Mouse (Mus musculus) neutrophil, adult 59 days (primary cell): Measurements from ENCODE around the gene Txndc16. TPM values are rescaled to one million over a fixed set of nuclear protein-coding genes. Genes with fewer than 3 reads are reported as not detected.

Experiments
- total RNA-seq, 2 experiments: library from RNA; stranded (reverse); gene quantifications; 1 replicate in 1 of 2; 2 replicates in 1 of 2; pipeline ENCODE4 v1.2.4; 2023

The Txndc16 gene
- 10 to 100 TPM; 17.9 to 22.8 TPM for total RNA-seq

GRCm38 (mm10) chr14:45220090-45220956 lies at the start of gene Txndc16:
TSS of gene Txndc16 (minus strand) at chr14:45220328.

GRCm38 (mm10) chr14:45219281-45220089 lies 643 bp downstream of the Txndc16 start, which contains the start of gene Gpr137c:
TSS of gene Gpr137c (plus strand) at chr14:45219717.

Other genes starting within 250 kb of the Txndc16 start
- gene Ptger2, start 232.1 kb downstream of the Txndc16 start, total RNA-seq, result 10 to 100 TPM; 27.7 to 40.3 TPM
- gene Gpr137c, start 611 bp downstream of the Txndc16 start, total RNA-seq, result 1 to 10 TPM; 4.1 to 5.6 TPM
- gene Ero1l, start 98.4 kb upstream of the Txndc16 start, total RNA-seq, result 10 to 100 TPM; 60.4 to 67.9 TPM
- 10 to 100 TPM; 62.4 to 62.5 TPM for gene Psmc6, start 109.5 kb upstream of the Txndc16 start, total RNA-seq
- gene Styx, start 130.8 kb upstream of the Txndc16 start, total RNA-seq, result 10 to 100 TPM; 10.9 to 12.4 TPM
- 1 to 10 TPM; 4.6 to 6.6 TPM for gene Gnpnat1, start 184.6 kb upstream of the Txndc16 start, total RNA-seq